Mouse (Mus musculus) limb, embryonic 12.5 days (tissue): ENCODE measurements around the gene Cdkn3. TPM values are rescaled to one million over a fixed set of nuclear protein-coding genes. Genes with fewer than 3 reads are reported as not detected.
"Not testable (repeated sequence)": the region's sequence is repeated elsewhere in the genome, so short reads cannot be mapped to it uniquely, and the experiment has no call there.

Experiments used
- ATAC-seq: fragments of 200-750 bp; cut with Nextera tagmentation; 2 replicates; pipeline ENCODE4 v1.8.0; 2017; ENCODE audit warnings: low read depth, moderate TSS enrichment; ENCODE audit not compliant: insufficient number of reproducible peaks, insufficient read depth, low FRiP score, low TSS enrichment
- H3K27ac ChIP-seq: fragments of 300-500 bp; sonication (generic); 2 replicates; pipeline ENCODE4 v1.5.1; 2016; ENCODE audit warnings: mild to moderate bottlenecking, moderate library complexity
- H3K27me3 ChIP-seq: fragments of 300-500 bp; sonication (generic); 2 replicates; pipeline ENCODE4 v1.6.1; 2016; ENCODE audit warnings: mild to moderate bottlenecking, moderate library complexity
- H3K36me3 ChIP-seq: fragments of 300-500 bp; sonication (generic); 2 replicates; pipeline ENCODE4 v1.6.1; 2016; ENCODE audit warnings: mild to moderate bottlenecking, moderate library complexity
- H3K4me1 ChIP-seq: fragments of 300-500 bp; sonication (generic); replicated peaks from 2 replicates; pipeline ENCODE4 v1.6.1; 2016
- H3K4me2 ChIP-seq: fragments of 300-500 bp; sonication (generic); 2 replicates; pipeline ENCODE4 v1.6.1; 2016; ENCODE audit warnings: mild to moderate bottlenecking, moderate library complexity
- H3K4me3 ChIP-seq: fragments of 300-500 bp; sonication (generic); replicated peaks from 2 replicates; pipeline ENCODE4 v1.5.1; 2016; ENCODE audit warnings: mild to moderate bottlenecking
- H3K9ac ChIP-seq: fragments of 300-500 bp; sonication (generic); replicated peaks from 2 replicates; pipeline ENCODE4 v1.6.1; 2016; ENCODE audit warnings: mild to moderate bottlenecking, moderate library complexity
- H3K9me3 ChIP-seq: fragments of 300-500 bp; sonication (generic); 2 replicates; pipeline ENCODE4 v1.6.1; 2016; ENCODE audit warnings: mild to moderate bottlenecking, moderate library complexity
- WGBS: fragments of 180-500 bp; shearing (Covaris S2); methylation state at CpG from one replicate; pipeline ENCODE4 v1.1.7; 2016; 5-methylcytosine and 5-hydroxymethylcytosine counted together
- polyA plus RNA-seq: library from polyadenylated mRNA; unstranded; fragments of >200 nt; fragmentation: Nextera tagmentation; extraction: Ambion mirVana; gene quantifications from 2 replicates; pipeline ENCODE4 v1.2.1, GENCODE M21; 2016

Gene Cdkn3
- polyA plus RNA-seq, 1 experiment from 2014 or later, result 47.6 TPM

- H3K9ac ChIP-seq, result no peak overlapping the region
- no peak overlapping the region for H3K27ac ChIP-seq
- no peak for ATAC-seq
- 90% methylated on average over 8 of the region's 8 CpGs for WGBS
- H3K36me3 ChIP-seq, result no peaks in the 10 kb centered on the region
- no peaks in the 10 kb centered on the region for H3K27me3 ChIP-seq
- H3K9me3 ChIP-seq, result no peaks in the 10 kb centered on the region
- no peaks in the 10 kb centered on the region for H3K4me1 ChIP-seq
- no peak overlapping the region for H3K4me2 ChIP-seq
- H3K4me3 ChIP-seq, result no peak overlapping the region
Observed at GRCm38 (mm10) chr14:46745413-46745812, 14.9 kb upstream of the Cdkn3 start.

- H3K27me3 ChIP-seq, H3K9me3 ChIP-seq, H3K4me1 ChIP-seq, H3K9ac ChIP-seq, H3K27ac ChIP-seq, H3K4me2 ChIP-seq, ATAC-seq, H3K36me3 ChIP-seq, H3K4me3 ChIP-seq: not testable (repeated sequence)
- WGBS, result 64% methylated on average over 10 of the region's 10 CpGs
Observed at GRCm38 (mm10) chr14:46754371-46754770, 6.0 kb upstream of the Cdkn3 start.

- 90% methylated on average over 8 of the region's 8 CpGs for WGBS
- ATAC-seq, result no peak
- Histone ChIP-seq H3K36me3 (no peaks in the 10 kb centered on the region), H3K4me2 (no peak overlapping the region), H3K27ac (no peak overlapping the region), H3K4me1 (peaks cover 1% of the 10 kb centered on the region), H3K9ac (no peak overlapping the region), H3K9me3 (peaks cover 10% of the 10 kb centered on the region; the same call in 1 of the 2 replicates), H3K27me3 (no peaks in the 10 kb centered on the region), H3K4me3 (no peak overlapping the region)
Observed at GRCm38 (mm10) chr14:46755851-46756250, 4.5 kb upstream of the Cdkn3 start.

GRCm38 (mm10) chr14:46757736-46758135 lies 2.6 kb upstream of the Cdkn3 start:
- no peak overlapping the region for H3K4me3 ChIP-seq
- peaks cover 12% of the 10 kb centered on the region for H3K4me1 ChIP-seq
- H3K36me3 ChIP-seq, result no peaks in the 10 kb centered on the region
- H3K27me3 ChIP-seq, result no peaks in the 10 kb centered on the region
- H3K9ac ChIP-seq, result no peak overlapping the region
- ATAC-seq, result no peak
- H3K9me3 ChIP-seq, result peaks cover 10% of the 10 kb centered on the region; the same call in 1 of the 2 replicates
- no peak overlapping the region for H3K4me2 ChIP-seq
- 49% methylated on average over 9 of the region's 9 CpGs for WGBS
- H3K27ac ChIP-seq, result no peak overlapping the region

GRCm38 (mm10) chr14:46759970-46760354 lies 379 bp upstream of the Cdkn3 start:
- ATAC-seq, result peak; percentile 4; the same call in 1 of the 2 replicates
- Histone ChIP-seq H3K27me3 (no peaks in the 10 kb centered on the region), H3K27ac (no peak overlapping the region), H3K4me1 (peaks cover 12% of the 10 kb centered on the region), H3K36me3 (peaks cover 11% of the 10 kb centered on the region; the same call in 1 of the 2 replicates), H3K9ac (no peak overlapping the region), H3K4me2 (peak overlapping the region; percentile 89), H3K4me3 (peak overlapping the region; percentile 73), H3K9me3 (peaks cover 10% of the 10 kb centered on the region; the same call in 1 of the 2 replicates)
- 4% methylated on average over 7 of the region's 7 CpGs for WGBS

- WGBS, result 52% methylated on average over 6 of the region's 6 CpGs
- Histone ChIP-seq H3K9me3 (peaks cover 10% of the 10 kb centered on the region; the same call in 1 of the 2 replicates), H3K4me2 (peak overlapping the region; percentile 89), H3K9ac (peak overlapping the region; percentile 70; the same call in 1 of the 2 replicates), H3K4me1 (peaks cover 12% of the 10 kb centered on the region), H3K27ac (no peak overlapping the region), H3K27me3 (no peaks in the 10 kb centered on the region), H3K4me3 (peak overlapping the region; percentile 73), H3K36me3 (peaks cover 17% of the 10 kb centered on the region; the same call in 1 of the 2 replicates)
- no peak for ATAC-seq
Observed at GRCm38 (mm10) chr14:46761186-46761585, 845 bp downstream of the Cdkn3 start.

- Histone ChIP-seq H3K27ac (no peak overlapping the region), H3K9me3 (no peaks in the 10 kb centered on the region), H3K4me1 (no peaks in the 10 kb centered on the region), H3K4me3 (no peak overlapping the region), H3K36me3 (peaks cover 67% of the 10 kb centered on the region), H3K27me3 (no peaks in the 10 kb centered on the region), H3K9ac (no peak overlapping the region), H3K4me2 (no peak overlapping the region)
- 87% methylated on average over 12 of the region's 12 CpGs for WGBS
- ATAC-seq, result no peak
Observed at GRCm38 (mm10) chr14:46767116-46767515, 6.8 kb downstream of the Cdkn3 start.

GRCm38 (mm10) chr14:46770036-46770435 lies 9.7 kb downstream of the Cdkn3 start:
- no peak overlapping the region for H3K27ac ChIP-seq
- no peak overlapping the region for H3K9ac ChIP-seq
- no peaks in the 10 kb centered on the region for H3K4me1 ChIP-seq
- 92% methylated on average over 6 of the region's 6 CpGs for WGBS
- no peaks in the 10 kb centered on the region for H3K27me3 ChIP-seq
- H3K4me2 ChIP-seq, result no peak overlapping the region
- peaks cover 84% of the 10 kb centered on the region for H3K36me3 ChIP-seq
- no peak for ATAC-seq
- H3K4me3 ChIP-seq, result no peak overlapping the region
- H3K9me3 ChIP-seq, result no peaks in the 10 kb centered on the region

- H3K27me3 ChIP-seq, result no peaks in the 10 kb centered on the region
- no peak overlapping the region for H3K4me2 ChIP-seq
- ATAC-seq, result no peak
- H3K27ac ChIP-seq, result no peak overlapping the region
- H3K4me1 ChIP-seq, result no peaks in the 10 kb centered on the region
- H3K9me3 ChIP-seq, result peaks cover 19% of the 10 kb centered on the region
- no peak overlapping the region for H3K9ac ChIP-seq
- no peak overlapping the region for H3K4me3 ChIP-seq
- 97% methylated on average over 9 of the region's 9 CpGs for WGBS
- peaks cover 96% of the 10 kb centered on the region for H3K36me3 ChIP-seq
Observed at GRCm38 (mm10) chr14:46778756-46779155, 18.4 kb downstream of the Cdkn3 start.

GRCm38 (mm10) chr14:46779217-46779616 lies 18.9 kb downstream of the Cdkn3 start:
- Histone ChIP-seq H3K4me2 (no peak overlapping the region), H3K9ac (no peak overlapping the region), H3K27me3 (no peaks in the 10 kb centered on the region), H3K9me3 (peaks cover 19% of the 10 kb centered on the region), H3K4me1 (no peaks in the 10 kb centered on the region), H3K36me3 (peaks cover 91% of the 10 kb centered on the region), H3K4me3 (no peak overlapping the region), H3K27ac (no peak overlapping the region)
- no peak for ATAC-seq
- whole genome bisulfite sequencing, result 94% methylated on average over 7 of the region's 7 CpGs

GRCm38 (mm10) chr14:46781086-46781485 lies 20.7 kb downstream of the Cdkn3 start:
- WGBS, result 95% methylated on average over 7 of the region's 7 CpGs
- H3K36me3 ChIP-seq, result peaks cover 81% of the 10 kb centered on the region
- H3K4me1 ChIP-seq, result peaks cover 12% of the 10 kb centered on the region

GRCm38 (mm10) chr14:46782187-46782828 lies 22.0 kb downstream of the Cdkn3 start:
- 86% methylated on average over 8 of the region's 8 CpGs for WGBS
- peaks cover 68% of the 10 kb centered on the region for H3K36me3 ChIP-seq

More at GRCm38 (mm10) chr14:46781086-46781485, 20.7 kb downstream of the Cdkn3 start:
- Histone ChIP-seq H3K4me3 (no peak overlapping the region), H3K27me3 (no peaks in the 10 kb centered on the region), H3K4me2 (no peak overlapping the region), H3K9ac (no peak overlapping the region), H3K27ac (no peak overlapping the region), H3K9me3 (peaks cover 19% of the 10 kb centered on the region)
- ATAC-seq, result no peak

More at GRCm38 (mm10) chr14:46782187-46782828, 22.0 kb downstream of the Cdkn3 start:
- no peak overlapping the region for H3K4me2 ChIP-seq
- no peaks in the 10 kb centered on the region for H3K27me3 ChIP-seq
- H3K9me3 ChIP-seq, result peaks cover 19% of the 10 kb centered on the region
- peaks cover 20% of the 10 kb centered on the region for H3K4me1 ChIP-seq
- H3K27ac ChIP-seq, result no peak overlapping the region
- H3K4me3 ChIP-seq, result no peak overlapping the region
- no peak overlapping the region for H3K9ac ChIP-seq
- ATAC-seq, result no peak
